Mouse (Mus musculus) bone marrow, adult 2 months (tissue): ENCODE data around the gene Fam160a2. TPM values are rescaled to one million over a fixed set of nuclear protein-coding genes. Genes with fewer than 3 reads are reported as not detected.
A peak's percentile ranks its signal among the peaks of the same experiment; 100 is the strongest.
"Not testable (repeated sequence)": the region's sequence is repeated elsewhere in the genome, so short reads cannot be mapped to it uniquely, and the experiment has no call there.

Experiments
- H3K27ac ChIP-seq: fragments of 200-500 bp; 2 replicates; pipeline ENCODE4 v1.5.1; 2012; ENCODE audit warnings: low read depth, mild to moderate bottlenecking, control low read depth, inconsistent platforms, low read length; ENCODE audit not compliant: control insufficient read depth, poor library complexity, insufficient read depth
- H3K4me1 ChIP-seq: fragments of 200-500 bp; 2 replicates; pipeline ENCODE4 v1.6.1; 2011; ENCODE audit warnings: low read length; ENCODE audit not compliant: control insufficient read depth, insufficient read depth
- H3K4me3 ChIP-seq: fragments of 200-500 bp; replicated peaks from 2 replicates; pipeline ENCODE3; 2011; ENCODE audit warnings: mild to moderate bottlenecking, low read depth, low read length, control low read depth; ENCODE audit not compliant: control insufficient read depth
- CTCF ChIP-seq: fragments of 200-500 bp; IDR thresholded peaks from 2 replicates; pipeline ENCODE4 v1.5.1; 2011; ENCODE audit warnings: low read length, control low read depth; ENCODE audit not compliant: control insufficient read depth, insufficient read depth
- POLR2A ChIP-seq: fragments of 200-500 bp; IDR thresholded peaks from 2 replicates; pipeline ENCODE4 v1.6.1; 2011; ENCODE audit warnings: low read depth, mild to moderate bottlenecking, control low read depth, low read length, borderline replicate concordance; ENCODE audit not compliant: control insufficient read depth
- WGBS: fragments of 180-500 bp; shearing (Covaris S2); methylation state at CpG from one replicate; pipeline ENCODE4 v1.1.7; 2018; 5-methylcytosine and 5-hydroxymethylcytosine counted together
- polyA plus RNA-seq: library from polyadenylated mRNA; stranded (reverse); fragments of >200 nt; gene quantifications from 2 replicates; pipeline ENCODE4 v1.2.4, GENCODE M21; 2011; ENCODE audit warnings: low replicate concordance; ENCODE audit not compliant: missing spikeins, insufficient read depth, insufficient read length

Fam160a2 gene
- polyA plus RNA-seq, 1 experiment, result 112 TPM

- H3K4me1 ChIP-seq, result peaks cover 3% of the 10 kb centered on the region
- H3K4me3 ChIP-seq, result no peak within 1 kb of the TSS
- no peak within 1 kb of the TSS for H3K27ac ChIP-seq
- no peak for TF ChIP-seq CTCF
- no peak for TF ChIP-seq POLR2A
- WGBS, result 54% methylated on average over 1 of the region's 1 CpGs
Observed at GRCm38 (mm10) chr7:105374866-105375265, 25.0 kb downstream of the Fam160a2 start, which contains the start of gene Gm5901. Gm5901 (plus strand) TSS chr7:105375038.

- Histone ChIP-seq H3K27ac (no peak overlapping the region), H3K4me1 (peaks cover 3% of the 10 kb centered on the region), H3K4me3 (no peak overlapping the region)
- 78% methylated on average over 3 of the region's 3 CpGs for WGBS
- TF ChIP-seq POLR2A (no peak), CTCF (no peak)
Observed at GRCm38 (mm10) chr7:105373976-105374375, 25.9 kb downstream of the Fam160a2 start.

GRCm38 (mm10) chr7:105373509-105373908 lies 26.3 kb downstream of the Fam160a2 start:
- 19% methylated on average over 4 of the region's 4 CpGs for WGBS
- Histone ChIP-seq H3K4me1 (peaks cover 3% of the 10 kb centered on the region), H3K4me3 (no peak overlapping the region), H3K27ac (peak overlapping the region; percentile 90)
- TF ChIP-seq CTCF (no peak), POLR2A (no peak)

GRCm38 (mm10) chr7:105372912-105373311 lies 26.9 kb downstream of the Fam160a2 start:
- Histone ChIP-seq H3K27ac (peak overlapping the region; percentile 90; the same call in 1 of the 2 replicates), H3K4me3 (no peak overlapping the region), H3K4me1 (peaks cover 3% of the 10 kb centered on the region)
- WGBS, result 8% methylated on average over 1 of the region's 1 CpGs
- TF ChIP-seq CTCF (no peak), POLR2A (no peak)

- TF ChIP-seq CTCF, result no peak
- no peak for TF ChIP-seq POLR2A
- no peak overlapping the region for H3K27ac ChIP-seq
- WGBS, result 91% methylated on average over 4 of the region's 4 CpGs
Observed at GRCm38 (mm10) chr7:105368521-105368920, 31.3 kb downstream of the Fam160a2 start.

GRCm38 (mm10) chr7:105367930-105368329 lies 31.9 kb downstream of the Fam160a2 start, which contains the start of gene Olfr692:
Olfr692 (plus strand) TSS chr7:105368230.
- WGBS, result 82% methylated on average over 1 of the region's 1 CpGs
- Histone ChIP-seq H3K27ac (no peak within 1 kb of the TSS), H3K4me1 (no peaks in the 10 kb centered on the region; the same call in 1 of the 2 replicates), H3K4me3 (no peak within 1 kb of the TSS)
- no peak for TF ChIP-seq CTCF
- TF ChIP-seq POLR2A, result no peak

More at GRCm38 (mm10) chr7:105368521-105368920, 31.3 kb downstream of the Fam160a2 start:
- no peak overlapping the region for H3K4me3 ChIP-seq
- peaks cover 2% of the 10 kb centered on the region for H3K4me1 ChIP-seq

- TF ChIP-seq CTCF, result no peak
- TF ChIP-seq POLR2A, result no peak
- Histone ChIP-seq H3K4me1 (no peaks in the 10 kb centered on the region), H3K4me3 (no peak overlapping the region), H3K27ac (no peak overlapping the region)
- WGBS, result 58% methylated on average over 5 of the region's 5 CpGs
Observed at GRCm38 (mm10) chr7:105367268-105367667, 32.6 kb downstream of the Fam160a2 start.

GRCm38 (mm10) chr7:105361713-105362112 lies 38.1 kb downstream of the Fam160a2 start:
- Histone ChIP-seq H3K4me1 (peaks cover 1% of the 10 kb centered on the region; the same call in 1 of the 2 replicates), H3K27ac (no peak overlapping the region), H3K4me3 (no peak overlapping the region)
- 79% methylated on average over 2 of the region's 2 CpGs for WGBS
- no peak for TF ChIP-seq POLR2A
- TF ChIP-seq CTCF, result no peak

GRCm38 (mm10) chr7:105356487-105356886 lies 43.4 kb downstream of the Fam160a2 start:
- whole genome bisulfite sequencing, result 90% methylated on average over 1 of the region's 2 CpGs
- H3K27ac ChIP-seq, result not testable (repeated sequence)

GRCm38 (mm10) chr7:105356064-105356463 lies 43.8 kb downstream of the Fam160a2 start:
- no CpG with 5 or more reads among the region's 5 CpGs for WGBS
- H3K4me1 ChIP-seq, H3K27ac ChIP-seq, H3K4me3 ChIP-seq: not testable (repeated sequence)

More at GRCm38 (mm10) chr7:105356487-105356886, 43.4 kb downstream of the Fam160a2 start:
- not testable (repeated sequence) for H3K4me1 ChIP-seq, H3K4me3 ChIP-seq
